Mouse (Mus musculus): ENCODE results near the gene Olfr494. TPM values are rescaled to one million over a fixed set of nuclear protein-coding genes. Genes with fewer than 3 reads are reported as not detected.

The Olfr494 gene
- not detected for total RNA-seq (2021)
- long read RNA-seq, experiment 1: 0 reads
- long read RNA-seq, experiment 2: 0 reads

- intact Hi-C loops (cut with DNase I): no loop called here
- DNase-seq: no peak
These were observed at the start of gene Olfr494 for GRCm38 (mm10) chr7:108365035-108365434. Gene Olfr494, plus strand, starts transcription at chr7:108365335.

- intact Hi-C loops (cut with DNase I): no loop called here
- DNase-seq: no peak
These were observed 41.6 kb upstream of the Olfr494 start, which contains the start of gene Olfr492 for GRCm38 (mm10) chr7:108323574-108323973. Gene Olfr492, minus strand, starts transcription at chr7:108323674.

GRCm38 (mm10) chr7:108346879-108347278 is 18.3 kb upstream of the Olfr494 start, which contains the start of gene Olfr493:
Gene Olfr493, minus strand, starts transcription at chr7:108346979.
- intact Hi-C loops (cut with DNase I): no loop called here
- DNase-seq: no peak

GRCm38 (mm10) chr7:108392867-108393266 is 27.7 kb downstream of the Olfr494 start, which contains the start of gene Olfr495:
Gene Olfr495, plus strand, starts transcription at chr7:108393167.
- no peak for DNase-seq
- intact Hi-C loops (cut with DNase I): no loop called here

Other genes starting within 250 kb of the Olfr494 start
- not detected for gene Olfr484, start 237.9 kb upstream of the Olfr494 start, total RNA-seq (2021)
- not detected for gene Olfr485, start 205.5 kb upstream of the Olfr494 start, total RNA-seq (2021)
- gene Olfr486, start 192.6 kb upstream of the Olfr494 start, total RNA-seq (2021): not detected
- gene Olfr487, start 150.7 kb upstream of the Olfr494 start, total RNA-seq (2021): not detected
- not detected for gene Olfr488, start 107.0 kb upstream of the Olfr494 start, total RNA-seq (2021)
- gene Olfr490, start 76.4 kb upstream of the Olfr494 start, total RNA-seq (2021): not detected
- gene Olfr491, start 51.9 kb upstream of the Olfr494 start, total RNA-seq (2021): not detected
- gene Olfr492, start 41.7 kb upstream of the Olfr494 start, total RNA-seq (2021): not detected
- gene Olfr493, start 18.4 kb upstream of the Olfr494 start, total RNA-seq (2021): not detected
- not detected for gene Olfr495, start 27.8 kb downstream of the Olfr494 start, total RNA-seq (2021)
- gene Olfr497, start 55.1 kb downstream of the Olfr494 start, total RNA-seq (2021): not detected
- not detected for gene Olfr498, start 100.0 kb downstream of the Olfr494 start, total RNA-seq (2021)
- not detected for gene Olfr502, start 159.7 kb downstream of the Olfr494 start, total RNA-seq (2021)
- not detected for gene Olfr503, start 179.2 kb downstream of the Olfr494 start, total RNA-seq (2021)
- gene Olfr504, start 200.5 kb downstream of the Olfr494 start, total RNA-seq (2021): not detected
- not detected for gene Olfr506, start 245.5 kb downstream of the Olfr494 start, total RNA-seq (2021)